17 mouse cellular contexts compared by ENCODE assay signal in genomic region chr13:106887364-106887763, GRCm38 (mm10).
"Had no signal": no experiment of that assay in that cellular context is flagged by ENCODE, and none has a peak within 500 bp of the region (broad histone marks: within the 10 kb centered on the region; RNA-seq: fewer than 3 reads in every experiment).

No protein-coding gene starts in this region.

- H3K4me1 ChIP-seq: intestine, embryonic 15.5 days; limb, embryonic 10.5 days; limb, embryonic 13.5 days; midbrain, embryonic 12.5 days; midbrain, embryonic 15.5 days; neural tube, embryonic 12.5 days; neural tube, embryonic 15.5 days had no signal

- H3K4me3 ChIP-seq: intestine, embryonic 15.5 days; limb, embryonic 10.5 days; limb, embryonic 13.5 days; midbrain, embryonic 12.5 days; midbrain, embryonic 15.5 days; neural tube, embryonic 12.5 days; neural tube, embryonic 15.5 days had no signal

- DNase-seq: kidney, adult 11 months; kidney, adult 8-10 months; kidney, postnatal 14 days; kidney, postnatal 4 days; lung, embryonic 14.5 days; right cerebral cortex, postnatal 25 days; thymus, adult 2 months; thymus, postnatal 14 days; thymus, postnatal 4 days had no signal

- H3K4me2 ChIP-seq: intestine, embryonic 15.5 days; limb, embryonic 13.5 days; lung, embryonic 14.5 days; midbrain, embryonic 12.5 days; midbrain, embryonic 15.5 days; neural tube, embryonic 12.5 days; neural tube, embryonic 15.5 days had no signal

- H3K27me3 ChIP-seq: intestine, embryonic 15.5 days; limb, embryonic 13.5 days; midbrain, embryonic 12.5 days; midbrain, embryonic 15.5 days; neural tube, embryonic 12.5 days; neural tube, embryonic 15.5 days had no signal

- H3K27ac ChIP-seq: intestine, embryonic 15.5 days; limb, embryonic 10.5 days; limb, embryonic 13.5 days; midbrain, embryonic 12.5 days; midbrain, embryonic 15.5 days; neural tube, embryonic 12.5 days; neural tube, embryonic 15.5 days had no signal

- H3K36me3 ChIP-seq: intestine, embryonic 15.5 days had no signal

- H3K9ac ChIP-seq: intestine, embryonic 15.5 days; limb, embryonic 13.5 days; lung, embryonic 14.5 days; midbrain, embryonic 12.5 days; midbrain, embryonic 15.5 days; neural tube, embryonic 12.5 days; neural tube, embryonic 15.5 days had no signal

- ATAC-seq: intestine, embryonic 15.5 days; lung, postnatal 0 days; midbrain, embryonic 15.5 days had no signal

- H3K9me3 ChIP-seq: intestine, embryonic 15.5 days; limb, embryonic 10.5 days; limb, embryonic 13.5 days; midbrain, embryonic 12.5 days; midbrain, embryonic 15.5 days; neural tube, embryonic 12.5 days; neural tube, embryonic 15.5 days had no signal
